Mouse (Mus musculus) C2C12 (cell line): Measurements from ENCODE around the gene Grin2a.

Experiments used
- CTCF ChIP-seq: IDR thresholded peaks from one replicate; pipeline ENCODE4 v1.5.1; 2011; ENCODE audit not compliant: control insufficient read depth, insufficient read depth, insufficient read length
- FOSL1 ChIP-seq: IDR thresholded peaks from one replicate; pipeline ENCODE4 v1.8.0; 2011; ENCODE audit warnings: mild to moderate bottlenecking, low read length; ENCODE audit not compliant: poor library complexity, insufficient read depth, severe bottlenecking

DNA sequence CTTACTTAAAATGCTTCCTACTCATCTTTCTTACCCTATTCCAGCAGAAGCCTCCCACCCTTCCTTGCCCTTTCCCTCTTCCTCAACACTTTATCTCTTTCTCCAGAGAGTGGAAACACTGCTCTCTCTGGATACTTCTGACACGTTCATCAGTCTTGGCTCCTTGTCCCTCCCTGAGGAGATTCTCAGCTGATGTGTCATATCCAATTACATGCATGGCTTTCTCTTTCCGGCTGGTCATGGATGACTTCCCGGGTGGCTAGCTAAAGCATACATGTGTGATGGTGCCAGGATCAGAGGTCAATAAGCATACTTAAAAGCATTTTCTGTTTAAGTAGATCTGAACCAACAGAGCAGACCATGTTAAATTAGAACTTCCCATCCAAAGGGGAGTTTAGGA, 175.9 kb downstream of the Grin2a start:
- TF ChIP-seq CTCF (no peak), FOSL1 (no peak)
